Mouse (Mus musculus) liver, embryonic 14 days (tissue): Measurements from ENCODE around the gene Rnf6. TPM values are rescaled to one million over a fixed set of nuclear protein-coding genes. Genes with fewer than 3 reads are reported as not detected.

ENCODE experiments used
- polyA plus RNA-seq: library from polyadenylated mRNA; depleted of rRNA; stranded (reverse); fragments of >200 nt; gene quantifications from 2 replicates; pipeline ENCODE4 v1.2.3, GENCODE M21; 2012; rRNA removed

Rnf6 gene
- polyA plus RNA-seq: 13.9 and 14.5 TPM in 2 replicates

DNA sequence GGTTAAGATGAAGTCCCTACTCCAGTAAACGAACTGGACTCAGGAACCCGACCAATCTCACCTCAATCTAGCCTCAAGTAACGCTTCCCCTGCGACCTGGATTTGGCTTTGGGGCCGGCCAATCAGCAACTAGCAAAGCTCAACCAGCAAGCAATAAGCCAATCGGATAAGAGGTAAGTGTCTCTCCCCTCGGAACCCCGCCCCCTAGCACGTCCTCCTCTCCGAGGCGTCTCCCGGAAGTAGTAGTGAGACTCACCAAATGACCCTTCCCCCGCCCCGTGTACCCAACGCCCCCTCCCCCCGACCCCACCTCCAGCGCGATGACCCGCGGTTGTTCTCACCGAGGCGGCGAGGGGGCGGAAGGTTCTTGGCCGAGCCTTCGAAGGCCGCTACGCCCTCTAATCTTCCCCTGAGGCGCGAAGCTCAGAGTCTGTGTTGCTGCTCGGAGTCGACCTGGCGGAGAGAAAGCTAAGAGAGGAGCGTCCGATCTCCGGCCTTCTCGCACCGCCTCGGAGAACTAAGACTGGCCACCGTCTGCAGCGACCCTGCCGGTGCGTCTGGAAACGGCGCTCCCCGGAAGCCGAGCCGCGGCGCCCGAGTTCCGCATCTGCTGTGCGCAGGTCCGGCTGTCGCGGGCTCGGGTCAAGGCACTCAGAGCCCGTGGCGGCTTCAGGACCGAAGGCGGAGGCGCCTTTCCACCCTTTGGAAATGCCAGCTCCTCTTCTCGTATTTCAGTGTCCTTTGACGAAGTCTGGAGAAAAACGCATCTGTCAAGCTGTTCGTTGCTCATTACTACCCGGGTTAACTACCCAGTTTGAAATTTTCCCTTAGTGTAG lies at the start of gene Rnf6:
Gene Rnf6, minus strand, starts transcription at position 677 of the 836 bp plus-strand sequence.

GRCm38 (mm10) chr5:146230864-146231654 lies 9.7 kb upstream of the Rnf6 start, which contains the start of gene Cdk8:
TSS of gene Cdk8 (plus strand) at chr5:146231230.

GRCm38 (mm10) chr5:146185204-146185603 lies 36.2 kb downstream of the Rnf6 start, which contains the start of gene 1700001J03Rik:
TSS of gene 1700001J03Rik (minus strand) at chr5:146185304.

GRCm38 (mm10) chr5:146170621-146171020 lies 50.7 kb downstream of the Rnf6 start, which contains the start of gene Gm6309:
TSS of gene Gm6309 (minus strand) at chr5:146170721.

DNA sequence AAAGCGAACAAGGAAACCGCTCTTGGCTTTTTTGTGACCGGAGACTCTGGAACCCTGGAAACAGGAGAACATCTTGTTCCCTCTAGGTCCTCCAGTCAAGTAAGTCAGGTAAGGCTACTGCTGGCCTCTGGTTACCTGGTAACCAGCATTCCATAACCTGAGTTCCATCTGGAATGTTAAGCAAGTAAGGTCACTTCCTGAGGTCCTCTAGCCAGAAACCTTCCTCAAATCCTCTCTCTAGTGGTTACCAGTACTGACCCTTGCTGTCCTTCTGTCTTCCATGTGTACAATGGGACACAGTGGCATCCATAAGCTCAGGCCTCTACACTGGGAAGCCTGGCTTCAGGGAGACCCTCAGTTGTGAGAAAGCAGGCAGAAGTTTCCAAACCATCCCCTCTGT lies 60.9 kb downstream of the Rnf6 start, which contains the start of gene Gm5565:
Gene Gm5565, minus strand, starts transcription at position 101 of the 400 bp plus-strand sequence.

Other genes with a start within 250 kb of the Rnf6 start
- 0.05 and 0.06 TPM in 2 replicates for gene Cyp3a25, start 211.9 kb downstream of the Rnf6 start, polyA plus RNA-seq
- gene Cyp3a59, start 142.3 kb downstream of the Rnf6 start, polyA plus RNA-seq: not detected in 2 replicates
- gene Gm5565, start 61.0 kb downstream of the Rnf6 start, polyA plus RNA-seq: not detected in 2 replicates
- not detected in 2 replicates for gene Gm6309, start 50.8 kb downstream of the Rnf6 start, polyA plus RNA-seq
- 0.10 and 0.16 TPM in 2 replicates for gene 1700001J03Rik, start 36.3 kb downstream of the Rnf6 start, polyA plus RNA-seq
- 40.2 and 47.1 TPM in 2 replicates for gene Cdk8, start 9.7 kb upstream of the Rnf6 start, polyA plus RNA-seq
- 0.05 and 0.08 TPM in 2 replicates for gene Wasf3, start 163.4 kb upstream of the Rnf6 start, polyA plus RNA-seq